Mouse (Mus musculus) mesoderm, embryonic 11.5 days (tissue): Measurements from ENCODE around the gene Ppia.
A peak's percentile ranks its signal among the peaks of the same experiment; 100 is the strongest.
"Not testable (repeated sequence)": the region's sequence is repeated elsewhere in the genome, so short reads cannot be mapped to it uniquely, and the experiment has no call there.

Source experiments
- DNase-seq: peaks from one replicate; pipeline ENCODE4 v3.0.0-alpha.2; 2012; ENCODE audit warnings: low read depth, low spot score

Gene Ppia

GRCm38 (mm10) chr11:6404699-6405566 lies 10.3 kb upstream of the Ppia start:
- DNase-seq, result no peak

- no peak for DNase-seq
Observed at GRCm38 (mm10) chr11:6405591-6406081, 9.6 kb upstream of the Ppia start.

- DNase-seq, result peak; percentile 71
Observed at GRCm38 (mm10) chr11:6406251-6407161, 8.7 kb upstream of the Ppia start.

- DNase-seq, result no peak
Observed at GRCm38 (mm10) chr11:6407162-6407621, 8.1 kb upstream of the Ppia start.

- DNase-seq, result no peak
Observed at GRCm38 (mm10) chr11:6410050-6410602, 5.1 kb upstream of the Ppia start.

- DNase-seq, result not testable (repeated sequence)
Observed at GRCm38 (mm10) chr11:6410755-6411154, 4.5 kb upstream of the Ppia start.

GRCm38 (mm10) chr11:6411684-6412083 lies 3.6 kb upstream of the Ppia start:
- DNase-seq, result peak; percentile 81

- no peak for DNase-seq
Observed at GRCm38 (mm10) chr11:6413264-6413663, 2.0 kb upstream of the Ppia start.

- peak; percentile 96 for DNase-seq
Observed at GRCm38 (mm10) chr11:6415551-6416404, 535 bp downstream of the Ppia start.

- DNase-seq, result peak; percentile 80
Observed at GRCm38 (mm10) chr11:6416405-6417034, 1.3 kb downstream of the Ppia start.

GRCm38 (mm10) chr11:6417069-6417468 lies 1.8 kb downstream of the Ppia start:
- DNase-seq, result no peak

GRCm38 (mm10) chr11:6417490-6417889 lies 2.2 kb downstream of the Ppia start:
- DNase-seq, result no peak

- no peak for DNase-seq
Observed at GRCm38 (mm10) chr11:6418751-6419150, 3.5 kb downstream of the Ppia start.

GRCm38 (mm10) chr11:6419156-6419555 lies 3.9 kb downstream of the Ppia start:
- not testable (repeated sequence) for DNase-seq

GRCm38 (mm10) chr11:6420283-6420703 lies 5.0 kb downstream of the Ppia start:
- no peak for DNase-seq

GRCm38 (mm10) chr11:6420722-6421350 lies 5.6 kb downstream of the Ppia start:
- DNase-seq, result no peak

- no peak for DNase-seq
Observed at GRCm38 (mm10) chr11:6430186-6430585, 14.9 kb downstream of the Ppia start.

- peak; percentile 44 for DNase-seq
Observed at GRCm38 (mm10) chr11:6436442-6436841, 21.2 kb downstream of the Ppia start.

- no peak for DNase-seq
Observed at GRCm38 (mm10) chr11:6437667-6438066, 22.4 kb downstream of the Ppia start.

GRCm38 (mm10) chr11:6440171-6440570 lies 24.9 kb downstream of the Ppia start:
- DNase-seq, result no peak
